Mouse (Mus musculus): ENCODE measurements around the gene Bloc1s1. TPM values are rescaled to one million over a fixed set of nuclear protein-coding genes. Genes with fewer than 3 reads are reported as not detected.
A peak's percentile ranks its signal among the peaks of the same experiment; 100 is the strongest.

Bloc1s1 gene
- polyA plus RNA-seq, 1 experiment from 2014 or later: 211 TPM

DNA sequence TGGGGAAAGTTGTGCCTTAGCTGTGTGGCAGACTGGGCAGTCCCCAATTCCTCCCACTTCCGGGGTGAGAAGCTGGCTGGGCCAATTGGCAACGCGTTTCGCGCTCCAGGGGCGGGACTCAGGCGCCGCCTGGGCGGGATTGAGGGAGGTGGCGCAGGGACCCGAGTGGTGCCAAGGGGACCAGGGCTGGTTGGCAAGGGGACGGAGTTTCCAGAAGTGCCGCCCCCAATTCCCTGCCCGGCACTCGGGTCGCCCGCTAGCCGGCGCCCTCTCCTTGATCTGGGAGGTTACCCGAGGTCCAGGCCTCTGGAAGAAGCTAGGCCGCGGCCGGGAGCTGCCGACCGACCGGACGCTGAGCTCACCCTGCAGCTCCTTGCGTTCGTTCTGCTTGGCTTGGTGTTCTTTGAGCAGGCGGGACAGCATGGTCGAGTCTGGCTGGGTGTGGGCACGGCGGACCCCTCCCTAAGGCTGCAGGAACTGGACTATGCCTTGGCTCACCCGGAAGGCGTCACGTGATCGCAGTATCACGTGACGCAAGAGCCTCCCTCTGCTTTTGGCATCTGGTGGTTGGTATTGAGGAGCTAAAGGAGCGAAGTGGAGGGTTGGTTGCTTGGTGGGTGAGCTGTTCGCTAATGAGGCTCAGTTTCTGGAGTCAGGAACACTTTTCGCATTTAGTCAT is 683 bp downstream of the Bloc1s1 start:
- H3K27ac ChIP-seq (replicated peaks; ENCODE audit: low read depth, low read length): peak overlapping the region; percentile 70; the same call in 1 of the 2 replicates
- DNase-seq (ENCODE audit: low spot score) (peak; percentile 92), ATAC-seq (ENCODE audit: insufficient number of reproducible peaks, low FRiP score, low TSS enrichment, low read depth) (peak; percentile 83)
- H3K4me1 ChIP-seq (ENCODE audit: control insufficient read depth, insufficient read depth, low read length): peaks cover 21% of the 10 kb centered on the region
- H3K4me2 ChIP-seq (ENCODE audit: low read depth, severe bottlenecking): peak overlapping the region; percentile 72
- peak overlapping the region; percentile 83 for H3K4me3 ChIP-seq (ENCODE audit: low read depth, low read length)
- under 1% methylated on average over 42 of the region's 42 CpGs for WGBS
- peak overlapping the region; percentile 74 for H3K9ac ChIP-seq (ENCODE audit: low read length)
- H3K36me3 ChIP-seq (ENCODE audit: control insufficient read depth, insufficient read depth, low read length): no peaks in the 10 kb centered on the region
- no peaks in the 10 kb centered on the region for H3K9me3 ChIP-seq (ENCODE audit: control insufficient read depth, low read length)
- no peaks in the 10 kb centered on the region; the same call in 1 of the 2 replicates for H3K27me3 ChIP-seq (ENCODE audit: control insufficient read depth, insufficient read depth, low read length)

DNA sequence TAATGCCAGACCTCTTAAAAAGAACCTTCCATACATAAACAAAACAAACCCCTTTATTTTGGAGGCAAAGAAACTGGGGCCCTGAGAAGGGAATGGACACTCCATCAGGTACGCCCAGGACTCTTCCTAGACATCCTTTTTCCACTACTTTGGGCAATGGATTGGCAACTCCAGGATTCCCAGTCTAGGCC is 1.1 kb downstream of the Bloc1s1 start, which contains the start of gene Rdh5:
Rdh5 (minus strand) TSS at position 67 of the 191 bp plus-strand sequence.
- no peaks in the 10 kb centered on the region for H3K9me3 ChIP-seq (ENCODE audit: control insufficient read depth, low read length)
- no peaks in the 10 kb centered on the region for H3K27me3 ChIP-seq (ENCODE audit: control insufficient read depth, insufficient read depth, low read length)
- DNase-seq (ENCODE audit: low spot score) (no peak), ATAC-seq (ENCODE audit: insufficient number of reproducible peaks, low FRiP score, low TSS enrichment, low read depth) (no peak)
- no peaks in the 10 kb centered on the region for H3K36me3 ChIP-seq (ENCODE audit: control insufficient read depth, insufficient read depth, low read length)
- H3K9ac ChIP-seq (ENCODE audit: low read length): peak within 1 kb of the TSS; percentile 74
- H3K4me3 ChIP-seq (ENCODE audit: low read depth, low read length): peak within 1 kb of the TSS; percentile 83
- peaks cover 21% of the 10 kb centered on the region for H3K4me1 ChIP-seq (ENCODE audit: control insufficient read depth, insufficient read depth, low read length)
- peak within 1 kb of the TSS; percentile 70; the same call in 1 of the 2 replicates for H3K27ac ChIP-seq (replicated peaks; ENCODE audit: low read depth, low read length)
- peak within 1 kb of the TSS; percentile 72 for H3K4me2 ChIP-seq (ENCODE audit: low read depth, severe bottlenecking)
- 11% methylated on average over 1 of the region's 1 CpGs for WGBS

DNA sequence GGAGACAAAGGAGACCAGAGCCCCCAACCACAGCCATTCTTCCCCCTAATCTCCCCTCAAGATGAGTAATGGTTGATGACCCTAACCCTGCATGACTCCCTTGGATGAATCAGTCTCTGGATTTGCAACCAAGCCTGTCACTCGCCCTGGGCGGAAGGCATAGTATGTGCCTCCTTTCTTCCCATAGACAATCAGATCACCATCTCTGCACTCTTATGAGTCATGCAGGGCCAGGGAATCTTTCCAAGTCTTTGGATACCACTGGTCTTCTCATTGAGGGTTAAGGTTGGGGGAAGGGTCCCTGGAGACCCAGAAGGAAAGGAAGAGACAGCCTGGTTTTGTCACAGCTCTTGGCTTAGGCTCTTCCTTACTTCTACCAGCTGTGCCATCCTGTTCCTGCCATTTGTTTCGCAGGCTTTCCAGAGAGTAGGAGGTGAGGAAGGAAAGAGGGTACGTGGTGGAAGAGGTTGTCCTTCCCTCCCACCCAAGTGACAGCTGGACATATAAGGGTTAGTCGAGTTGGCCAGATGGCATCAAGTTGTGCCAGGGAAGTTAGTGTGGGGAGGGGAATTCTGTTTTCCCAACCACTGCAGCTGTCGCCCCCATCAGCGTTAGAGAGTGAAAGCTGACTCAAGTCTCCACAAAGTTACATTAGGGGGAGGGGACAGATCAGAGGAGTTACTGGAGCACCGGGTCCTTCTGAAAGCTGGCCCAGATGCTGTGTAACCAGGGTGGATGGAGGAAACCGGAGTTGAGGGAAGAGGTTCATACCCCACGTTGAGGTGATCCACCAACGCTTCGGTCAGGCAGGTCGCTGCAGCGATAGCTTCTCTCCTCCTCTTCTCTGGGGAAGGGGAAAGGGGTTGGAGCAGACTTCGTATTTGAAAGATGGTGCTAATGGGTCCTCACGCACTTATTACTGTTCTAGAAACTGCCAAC is 1.7 kb downstream of the Bloc1s1 start:
- 74% methylated on average over 16 of the region's 16 CpGs for WGBS
- no peak for DNase-seq (ENCODE audit: low spot score)
- Histone ChIP-seq H3K4me3 (ENCODE audit: low read depth, low read length) (peak overlapping the region; percentile 83), H3K9me3 (ENCODE audit: control insufficient read depth, low read length) (no peaks in the 10 kb centered on the region), H3K36me3 (ENCODE audit: control insufficient read depth, insufficient read depth, low read length) (0 out of 2 replicates have a peak, but pooled peaks cover 3% of the 10 kb centered on the region), H3K27ac (replicated peaks; ENCODE audit: low read depth, low read length) (no peak overlapping the region), H3K9ac (ENCODE audit: low read length) (peak overlapping the region; percentile 74; the same call in 1 of the 2 replicates), H3K27me3 (ENCODE audit: control insufficient read depth, insufficient read depth, low read length) (no peaks in the 10 kb centered on the region), H3K4me1 (ENCODE audit: control insufficient read depth, insufficient read depth, low read length) (peaks cover 21% of the 10 kb centered on the region), H3K4me2 (ENCODE audit: low read depth, severe bottlenecking) (peak overlapping the region; percentile 72)
- peak; percentile 6; the same call in 1 of the 2 replicates for ATAC-seq (ENCODE audit: insufficient number of reproducible peaks, low FRiP score, low TSS enrichment, low read depth)

DNA sequence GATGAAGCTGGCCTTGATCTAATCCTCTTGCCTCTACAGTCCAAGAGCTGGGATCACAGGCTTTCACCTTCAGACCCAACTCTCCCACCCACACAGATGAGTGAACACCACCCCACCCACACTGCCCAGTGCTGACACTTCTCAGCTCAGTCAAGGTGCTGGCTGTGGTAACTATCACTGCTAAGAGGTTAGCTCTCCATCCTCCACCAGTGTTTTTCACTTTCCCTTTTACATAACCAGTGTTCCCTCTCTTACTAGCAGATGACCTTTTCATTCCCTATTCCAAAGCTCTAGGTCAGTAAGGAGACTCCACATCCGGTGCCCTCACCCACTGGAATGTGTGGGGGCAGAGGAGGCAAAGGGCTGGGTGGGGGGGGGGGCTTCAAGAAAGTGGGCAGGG is 2.6 kb downstream of the Bloc1s1 start:
- no peaks in the 10 kb centered on the region for H3K9me3 ChIP-seq (ENCODE audit: control insufficient read depth, low read length)
- H3K4me3 ChIP-seq (ENCODE audit: low read depth, low read length): no peak overlapping the region
- WGBS: 67% methylated on average over 1 of the region's 1 CpGs
- H3K36me3 ChIP-seq (ENCODE audit: control insufficient read depth, insufficient read depth, low read length): peaks cover 6% of the 10 kb centered on the region; the same call in 1 of the 2 replicates
- no peak for ATAC-seq (ENCODE audit: insufficient number of reproducible peaks, low FRiP score, low TSS enrichment, low read depth)
- H3K9ac ChIP-seq (ENCODE audit: low read length): no peak overlapping the region
- H3K27me3 ChIP-seq (ENCODE audit: control insufficient read depth, insufficient read depth, low read length): no peaks in the 10 kb centered on the region
- H3K4me1 ChIP-seq (ENCODE audit: control insufficient read depth, insufficient read depth, low read length): peaks cover 21% of the 10 kb centered on the region
- DNase-seq (ENCODE audit: low spot score): no peak
- H3K27ac ChIP-seq (replicated peaks; ENCODE audit: low read depth, low read length): no peak overlapping the region; the same call in 1 of the 2 replicates
- H3K4me2 ChIP-seq (ENCODE audit: low read depth, severe bottlenecking): no peak overlapping the region

DNA sequence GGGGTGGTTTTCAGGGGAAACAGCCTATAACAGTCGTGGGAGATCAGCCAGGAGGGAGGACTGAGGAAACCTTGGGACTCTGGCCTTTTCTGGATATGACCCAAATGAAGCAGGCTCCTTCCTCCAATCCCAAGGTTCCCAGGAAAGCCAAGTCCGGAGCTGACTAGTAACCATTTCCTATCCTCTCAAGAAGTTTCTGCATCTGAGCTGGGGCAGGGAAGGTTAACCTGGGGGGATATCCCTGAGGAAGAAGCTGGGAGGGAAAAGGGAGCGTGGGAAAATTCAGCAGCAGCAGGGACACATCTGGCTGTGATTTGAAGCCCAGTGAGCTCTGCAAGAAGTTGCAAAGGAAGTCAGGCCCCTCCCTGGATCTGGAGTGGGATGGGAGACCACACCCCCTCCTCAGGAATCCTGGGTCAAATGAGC is 3.1 kb downstream of the Bloc1s1 start:
- ATAC-seq (ENCODE audit: insufficient number of reproducible peaks, low FRiP score, low TSS enrichment, low read depth) (no peak), DNase-seq (ENCODE audit: low spot score) (no peak)
- Histone ChIP-seq H3K27ac (replicated peaks; ENCODE audit: low read depth, low read length) (no peak overlapping the region; the same call in 1 of the 2 replicates), H3K4me2 (ENCODE audit: low read depth, severe bottlenecking) (no peak overlapping the region), H3K9me3 (ENCODE audit: control insufficient read depth, low read length) (no peaks in the 10 kb centered on the region), H3K27me3 (ENCODE audit: control insufficient read depth, insufficient read depth, low read length) (no peaks in the 10 kb centered on the region), H3K9ac (ENCODE audit: low read length) (no peak overlapping the region), H3K4me3 (ENCODE audit: low read depth, low read length) (no peak overlapping the region), H3K36me3 (ENCODE audit: control insufficient read depth, insufficient read depth, low read length) (peaks cover 6% of the 10 kb centered on the region; the same call in 1 of the 2 replicates), H3K4me1 (ENCODE audit: control insufficient read depth, insufficient read depth, low read length) (peaks cover 21% of the 10 kb centered on the region)
- 46% methylated on average over 3 of the region's 3 CpGs for WGBS

DNA sequence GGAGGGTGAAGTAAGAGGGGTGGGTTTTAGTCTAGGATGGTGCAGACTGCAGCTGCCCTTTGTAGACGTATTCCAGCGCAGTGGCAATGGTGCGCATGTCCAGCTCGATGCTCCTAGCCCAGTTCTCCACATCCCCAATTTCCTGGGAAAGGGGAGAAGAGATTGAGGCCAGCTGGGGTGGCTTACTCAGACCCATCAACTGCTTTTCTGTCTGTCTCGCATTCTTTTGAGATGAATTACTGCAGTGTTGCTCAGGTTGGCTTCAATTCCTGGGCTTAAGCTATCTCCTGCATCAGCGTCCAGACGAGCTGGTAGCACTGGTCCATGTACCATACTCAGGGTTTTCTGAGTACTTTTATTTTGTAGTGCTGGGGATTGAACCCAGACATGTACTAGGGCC is 3.9 kb downstream of the Bloc1s1 start:
- ATAC-seq (ENCODE audit: insufficient number of reproducible peaks, low FRiP score, low TSS enrichment, low read depth) (no peak), DNase-seq (ENCODE audit: low spot score) (no peak)
- H3K36me3 ChIP-seq (ENCODE audit: control insufficient read depth, insufficient read depth, low read length): peaks cover 8% of the 10 kb centered on the region; the same call in 1 of the 2 replicates
- no peaks in the 10 kb centered on the region for H3K9me3 ChIP-seq (ENCODE audit: control insufficient read depth, low read length)
- peaks cover 21% of the 10 kb centered on the region for H3K4me1 ChIP-seq (ENCODE audit: control insufficient read depth, insufficient read depth, low read length)
- H3K4me3 ChIP-seq (ENCODE audit: low read depth, low read length): no peak overlapping the region
- H3K4me2 ChIP-seq (ENCODE audit: low read depth, severe bottlenecking): no peak overlapping the region
- no peak overlapping the region for H3K9ac ChIP-seq (ENCODE audit: low read length)
- 82% methylated on average over 7 of the region's 7 CpGs for WGBS
- no peak overlapping the region for H3K27ac ChIP-seq (replicated peaks; ENCODE audit: low read depth, low read length)
- H3K27me3 ChIP-seq (ENCODE audit: control insufficient read depth, insufficient read depth, low read length): no peaks in the 10 kb centered on the region

DNA sequence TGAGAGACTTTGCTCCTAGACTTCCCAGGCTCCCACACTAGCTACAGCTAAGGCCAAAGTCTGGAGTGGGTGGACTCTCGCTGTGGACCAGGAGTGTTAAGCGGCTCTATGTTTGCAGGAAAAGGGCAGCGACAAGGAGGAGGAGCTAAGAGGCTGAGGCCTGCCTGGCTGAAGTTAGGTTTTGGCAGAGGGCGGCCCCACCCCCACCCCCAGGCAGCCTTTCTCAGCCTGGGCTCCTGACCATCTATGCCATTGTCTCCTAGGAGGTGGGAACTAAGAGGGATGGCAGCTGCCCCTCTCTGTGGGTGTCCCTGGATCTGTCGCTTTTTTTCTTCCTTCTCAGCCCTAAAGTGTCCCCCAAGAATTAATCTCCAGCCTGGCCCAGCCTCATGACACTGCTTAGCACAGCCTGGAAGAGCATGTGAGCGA is 4.6 kb downstream of the Bloc1s1 start:
- Histone ChIP-seq H3K4me1 (ENCODE audit: control insufficient read depth, insufficient read depth, low read length) (peaks cover 21% of the 10 kb centered on the region), H3K9me3 (ENCODE audit: control insufficient read depth, low read length) (no peaks in the 10 kb centered on the region), H3K9ac (ENCODE audit: low read length) (no peak overlapping the region), H3K4me3 (ENCODE audit: low read depth, low read length) (no peak overlapping the region), H3K27ac (replicated peaks; ENCODE audit: low read depth, low read length) (no peak overlapping the region), H3K4me2 (ENCODE audit: low read depth, severe bottlenecking) (no peak overlapping the region), H3K36me3 (ENCODE audit: control insufficient read depth, insufficient read depth, low read length) (peaks cover 8% of the 10 kb centered on the region; the same call in 1 of the 2 replicates), H3K27me3 (ENCODE audit: control insufficient read depth, insufficient read depth, low read length) (no peaks in the 10 kb centered on the region)
- DNase-seq (ENCODE audit: low spot score): no peak
- WGBS: 30% methylated on average over 6 of the region's 6 CpGs
- no peak for ATAC-seq (ENCODE audit: insufficient number of reproducible peaks, low FRiP score, low TSS enrichment, low read depth)

DNA sequence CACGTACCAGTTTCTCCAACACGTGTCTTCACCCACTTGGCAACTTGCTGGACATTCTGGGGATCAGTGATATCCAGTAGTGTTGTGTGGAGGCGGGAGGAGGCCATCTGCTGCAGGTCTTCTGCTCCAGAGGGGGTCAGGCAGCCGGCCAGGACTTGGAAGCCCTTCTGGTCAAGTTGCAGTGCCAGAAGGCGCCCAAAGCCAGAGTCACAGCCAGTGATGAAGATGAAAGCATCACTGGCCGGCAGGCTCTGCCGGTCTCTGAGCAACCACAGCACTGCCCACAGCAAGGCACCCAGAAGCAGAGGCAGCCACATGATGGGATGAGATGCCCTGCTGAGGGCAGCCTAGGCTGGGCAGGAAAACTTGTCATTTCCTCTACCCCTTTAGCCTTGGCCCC is 5.6 kb downstream of the Bloc1s1 start:
- H3K36me3 ChIP-seq (ENCODE audit: control insufficient read depth, insufficient read depth, low read length): peaks cover 14% of the 10 kb centered on the region
- no peak overlapping the region for H3K4me3 ChIP-seq (ENCODE audit: low read depth, low read length)
- no peaks in the 10 kb centered on the region for H3K27me3 ChIP-seq (ENCODE audit: control insufficient read depth, insufficient read depth, low read length)
- no peaks in the 10 kb centered on the region for H3K9me3 ChIP-seq (ENCODE audit: control insufficient read depth, low read length)
- ATAC-seq (ENCODE audit: insufficient number of reproducible peaks, low FRiP score, low TSS enrichment, low read depth) (no peak), DNase-seq (ENCODE audit: low spot score) (no peak)
- H3K4me2 ChIP-seq (ENCODE audit: low read depth, severe bottlenecking): no peak overlapping the region
- 77% methylated on average over 7 of the region's 7 CpGs for WGBS
- peaks cover 19% of the 10 kb centered on the region for H3K4me1 ChIP-seq (ENCODE audit: control insufficient read depth, insufficient read depth, low read length)
- H3K9ac ChIP-seq (ENCODE audit: low read length): no peak overlapping the region
- H3K27ac ChIP-seq (replicated peaks; ENCODE audit: low read depth, low read length): no peak overlapping the region

Measured in limb, embryonic 11.5 days (tissue).